Mouse (Mus musculus) midbrain, embryonic 16.5 days (tissue): ENCODE data around the gene Prkch. TPM values are rescaled to one million over a fixed set of nuclear protein-coding genes. Genes with fewer than 3 reads are reported as not detected.

Source experiments
- ATAC-seq: fragments of 200-750 bp; cut with Nextera tagmentation; 2 replicates; pipeline ENCODE4 v1.8.0; 2017; ENCODE audit warnings: moderate TSS enrichment
- H3K27ac ChIP-seq: fragments of 300-500 bp; sonication (generic); 2 replicates; pipeline ENCODE4 v1.5.1; 2014; ENCODE audit warnings: mild to moderate bottlenecking, low read length, mixed read lengths
- H3K27me3 ChIP-seq: fragments of 300-500 bp; sonication (generic); 2 replicates; pipeline ENCODE4 v1.6.1; 2014; ENCODE audit warnings: low read depth, low read length, mixed read lengths; ENCODE audit not compliant: control insufficient read depth, insufficient read depth
- H3K36me3 ChIP-seq: fragments of 300-500 bp; sonication (generic); 2 replicates; pipeline ENCODE4 v1.6.1; 2014; ENCODE audit warnings: mild to moderate bottlenecking, low read length, moderate library complexity, mixed read lengths; ENCODE audit not compliant: control insufficient read depth, insufficient read depth
- H3K4me1 ChIP-seq: fragments of 300-500 bp; sonication (generic); 2 replicates; pipeline ENCODE4 v1.6.1; 2014; ENCODE audit warnings: mild to moderate bottlenecking, low read length, mixed read lengths; ENCODE audit not compliant: control insufficient read depth, insufficient read depth
- H3K4me2 ChIP-seq: fragments of 300-500 bp; sonication (generic); 2 replicates; pipeline ENCODE4 v1.6.1; 2014; ENCODE audit warnings: mild to moderate bottlenecking, low read length, mixed read lengths
- H3K4me3 ChIP-seq: fragments of 300-500 bp; sonication (generic); 2 replicates; pipeline ENCODE4 v1.5.1; 2014; ENCODE audit warnings: low read depth, mild to moderate bottlenecking, low read length, moderate library complexity, mixed read lengths
- H3K9ac ChIP-seq: fragments of 300-500 bp; sonication (generic); 2 replicates; pipeline ENCODE4 v1.6.1; 2014; ENCODE audit warnings: low read depth, low read length, mixed read lengths
- H3K9me3 ChIP-seq: fragments of 300-500 bp; sonication (generic); replicated peaks from 2 replicates; pipeline ENCODE4 v1.6.1; 2014; ENCODE audit warnings: mild to moderate bottlenecking, low read length, mixed read lengths; ENCODE audit not compliant: control insufficient read depth, poor library complexity, severe bottlenecking
- WGBS: fragments of 180-500 bp; shearing (Covaris S2); extraction: QIAGEN DNeasy Blood & Tissue Kit; methylation state at CpG from one replicate; pipeline ENCODE4 v1.1.7; 2014; 5-methylcytosine and 5-hydroxymethylcytosine counted together
- polyA plus RNA-seq: library from polyadenylated mRNA; unstranded; fragments of >200 nt; fragmentation: Nextera tagmentation; extraction: Ambion mirVana; gene quantifications from 2 replicates; pipeline ENCODE4 v1.2.1, GENCODE M21; 2015

Gene Prkch
- polyA plus RNA-seq, 1 experiment from 2014 or later = 10.4 TPM

DNA sequence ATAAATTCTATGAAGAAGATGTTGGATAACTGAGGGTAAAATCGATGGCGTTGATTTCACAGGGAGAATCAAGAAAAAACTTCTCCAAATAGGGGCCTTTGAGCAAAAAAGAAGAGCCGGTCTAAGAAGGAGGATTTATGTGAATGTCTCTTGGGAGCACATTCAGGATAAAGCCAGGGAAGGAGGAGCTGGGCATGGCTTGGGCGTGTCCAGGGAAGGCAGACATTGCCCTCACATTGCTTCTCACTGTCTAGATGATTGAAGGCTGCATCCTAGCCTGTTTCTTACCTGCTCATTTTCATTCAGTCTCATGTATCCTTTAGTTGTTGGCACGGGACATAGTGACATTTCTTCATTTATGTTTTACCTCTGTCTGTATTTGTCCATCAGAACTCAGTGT lies 146.5 kb downstream of the Prkch start:
- Histone ChIP-seq H3K4me3 (no peak overlapping the region), H3K4me1 (peaks cover 9% of the 10 kb centered on the region), H3K9ac (no peak overlapping the region), H3K27me3 (peaks cover 10% of the 10 kb centered on the region; the same call in 1 of the 2 replicates), H3K9me3 (no peaks in the 10 kb centered on the region), H3K27ac (no peak overlapping the region), H3K36me3 (no peaks in the 10 kb centered on the region), H3K4me2 (no peak overlapping the region)
- WGBS = 59% methylated on average over 5 of the region's 5 CpGs
- no peak for ATAC-seq

DNA sequence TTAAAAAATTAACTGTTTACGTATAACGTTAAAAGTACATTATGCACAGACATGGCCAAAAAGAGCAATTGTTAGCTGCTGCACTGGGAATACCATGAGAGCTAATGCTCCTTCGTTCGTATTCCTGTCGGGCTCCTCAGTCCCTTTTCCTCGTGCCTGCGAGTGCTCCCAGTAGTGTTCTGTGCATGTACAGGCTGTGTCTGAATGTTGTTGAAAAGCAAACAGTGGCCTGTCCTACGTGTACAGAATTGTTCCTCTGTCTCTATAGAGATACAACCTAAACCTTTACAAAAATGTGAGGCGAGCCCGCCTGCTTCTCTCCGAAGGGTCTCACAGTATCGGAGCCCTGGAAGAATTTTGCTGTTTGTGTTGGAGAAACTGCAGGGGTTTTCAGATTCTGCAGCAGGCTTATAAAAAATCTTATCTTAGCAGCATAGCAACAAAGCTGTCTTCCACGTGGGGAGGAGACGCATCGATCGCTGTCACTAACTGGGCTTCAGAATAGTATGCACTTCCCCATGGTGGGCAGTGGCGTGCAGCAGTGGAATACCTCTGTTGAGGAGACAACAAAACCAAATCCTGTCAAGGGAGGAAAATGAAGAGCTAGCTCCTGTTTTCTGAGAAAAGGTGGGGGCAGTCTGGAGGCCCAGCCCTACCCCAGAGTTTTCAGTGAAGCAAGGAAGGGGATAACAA lies 147.4 kb downstream of the Prkch start:
- 39% methylated on average over 17 of the region's 17 CpGs for WGBS
- ATAC-seq = peak; percentile 75
- Histone ChIP-seq H3K27ac (0 out of 2 replicates have a peak overlapping the region, but pooled peaks have one; percentile 35), H3K4me2 (peak overlapping the region; percentile 20; the same call in 1 of the 2 replicates), H3K4me3 (no peak overlapping the region), H3K9ac (no peak overlapping the region), H3K4me1 (peaks cover 9% of the 10 kb centered on the region), H3K9me3 (no peaks in the 10 kb centered on the region), H3K36me3 (no peaks in the 10 kb centered on the region), H3K27me3 (peaks cover 10% of the 10 kb centered on the region; the same call in 1 of the 2 replicates)

DNA sequence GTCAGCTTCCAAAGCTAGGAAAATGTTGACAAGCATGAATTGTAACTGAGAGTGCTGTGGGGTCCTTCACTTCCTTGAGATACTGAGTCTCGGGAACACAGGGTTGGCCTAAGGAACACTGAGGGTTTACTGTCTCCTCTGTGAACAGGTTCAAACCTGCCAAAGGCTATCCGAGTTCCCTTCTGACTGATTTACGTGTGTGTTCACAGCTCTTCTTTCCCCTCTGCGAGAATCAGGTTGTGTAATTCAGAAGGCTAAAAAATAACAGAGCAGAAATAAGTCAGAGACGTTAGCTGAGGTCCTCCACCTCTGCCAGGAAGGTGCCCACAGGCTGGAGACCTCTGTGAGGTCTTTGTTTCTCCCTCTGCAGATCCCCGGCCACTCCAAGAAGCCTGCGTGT lies 148.3 kb downstream of the Prkch start:
- no peak for ATAC-seq
- H3K9me3 ChIP-seq = no peaks in the 10 kb centered on the region
- H3K27ac ChIP-seq = no peak overlapping the region
- H3K4me1 ChIP-seq = peaks cover 9% of the 10 kb centered on the region
- H3K27me3 ChIP-seq = peaks cover 10% of the 10 kb centered on the region; the same call in 1 of the 2 replicates
- WGBS = 83% methylated on average over 7 of the region's 7 CpGs
- no peak overlapping the region for H3K9ac ChIP-seq
- no peak overlapping the region for H3K4me3 ChIP-seq
- no peaks in the 10 kb centered on the region for H3K36me3 ChIP-seq
- no peak overlapping the region for H3K4me2 ChIP-seq

DNA sequence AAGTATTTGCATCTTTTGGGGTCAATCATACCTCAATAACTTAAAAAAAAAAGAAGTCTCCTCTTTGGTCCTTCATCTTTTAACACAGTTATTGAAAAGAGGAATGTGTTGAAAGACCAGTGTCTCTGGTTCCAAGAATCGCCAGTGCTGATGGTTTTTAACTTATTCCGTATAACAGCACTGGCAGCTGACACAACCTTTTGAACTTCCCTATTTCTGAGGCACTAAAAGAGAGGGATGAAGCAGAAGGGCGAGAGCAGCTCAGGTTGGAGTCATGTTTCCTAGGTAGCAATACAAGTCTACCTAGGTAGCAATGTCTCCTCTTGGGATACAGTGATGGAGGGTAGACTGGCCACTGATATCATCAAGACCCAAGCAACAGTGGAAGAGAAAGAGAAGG lies 152.3 kb downstream of the Prkch start:
- no peaks in the 10 kb centered on the region for H3K9me3 ChIP-seq
- no peak for ATAC-seq
- H3K36me3 ChIP-seq = no peaks in the 10 kb centered on the region
- peaks cover 5% of the 10 kb centered on the region for H3K4me1 ChIP-seq
- peaks cover 6% of the 10 kb centered on the region; the same call in 1 of the 2 replicates for H3K27me3 ChIP-seq
- H3K4me3 ChIP-seq = no peak overlapping the region
- H3K27ac ChIP-seq = no peak overlapping the region
- WGBS = 89% methylated on average over 3 of the region's 3 CpGs
- no peak overlapping the region for H3K9ac ChIP-seq
- H3K4me2 ChIP-seq = no peak overlapping the region

DNA sequence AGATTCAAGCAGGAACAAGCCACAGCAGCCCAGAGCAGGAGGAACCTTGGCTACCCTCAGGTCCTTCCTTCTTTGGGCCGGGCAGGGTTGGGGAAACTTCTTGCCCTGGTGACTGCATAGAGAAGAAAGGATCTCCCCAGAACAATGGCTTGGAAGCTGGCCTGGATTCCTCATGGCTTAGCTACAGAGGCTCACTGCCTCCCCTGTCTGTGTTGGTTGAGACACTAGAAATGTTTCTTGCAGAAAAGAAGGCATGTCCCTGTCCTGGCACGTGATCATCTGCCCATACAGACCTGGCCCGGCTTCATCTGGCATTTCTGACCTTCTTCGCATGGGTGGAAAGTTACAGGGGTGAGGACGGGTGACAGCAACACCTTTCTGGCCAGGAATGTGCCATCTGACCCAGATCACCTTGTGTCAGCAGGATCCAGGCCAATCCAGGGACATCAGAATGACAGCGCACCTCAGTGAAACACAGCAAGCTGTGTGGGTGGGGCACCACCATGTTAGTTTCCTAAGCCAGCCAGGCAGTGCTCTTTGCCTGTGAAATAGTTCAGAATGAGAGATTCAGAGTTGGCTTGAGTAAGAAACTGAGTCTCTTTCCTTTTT lies 155.1 kb downstream of the Prkch start:
- Histone ChIP-seq H3K4me1 (no peaks in the 10 kb centered on the region), H3K9me3 (no peaks in the 10 kb centered on the region), H3K4me3 (no peak overlapping the region), H3K9ac (no peak overlapping the region), H3K36me3 (no peaks in the 10 kb centered on the region), H3K27ac (no peak overlapping the region), H3K4me2 (no peak overlapping the region), H3K27me3 (no peaks in the 10 kb centered on the region; the same call in 1 of the 2 replicates)
- WGBS = 94% methylated on average over 6 of the region's 6 CpGs
- no peak for ATAC-seq

DNA sequence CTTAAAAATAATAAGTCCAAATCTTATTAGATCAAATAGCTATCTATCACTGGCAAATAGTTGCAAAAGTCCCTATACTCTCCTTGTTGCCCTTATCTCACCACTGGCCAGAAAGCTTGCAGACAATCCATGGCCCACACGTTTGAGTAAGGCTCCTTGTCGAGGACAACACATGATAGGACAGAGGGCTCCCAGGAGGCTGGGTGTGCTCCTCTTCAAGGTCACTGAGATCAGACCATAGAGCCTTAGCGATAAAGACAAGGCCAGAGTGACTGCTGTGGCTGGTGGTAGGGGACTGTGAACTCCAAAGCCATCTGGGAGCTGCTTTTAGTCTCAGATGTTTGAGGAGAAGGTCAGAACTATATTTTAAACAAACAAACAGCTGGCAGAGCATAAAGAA lies 158.0 kb downstream of the Prkch start:
- H3K9ac ChIP-seq = no peak overlapping the region
- H3K4me2 ChIP-seq = no peak overlapping the region
- no peaks in the 10 kb centered on the region for H3K36me3 ChIP-seq
- H3K9me3 ChIP-seq = no peaks in the 10 kb centered on the region
- H3K27me3 ChIP-seq = no peaks in the 10 kb centered on the region; the same call in 1 of the 2 replicates
- no peaks in the 10 kb centered on the region for H3K4me1 ChIP-seq
- ATAC-seq = no peak
- H3K27ac ChIP-seq = no peak overlapping the region
- 78% methylated on average over 3 of the region's 3 CpGs for WGBS
- no peak overlapping the region for H3K4me3 ChIP-seq

DNA sequence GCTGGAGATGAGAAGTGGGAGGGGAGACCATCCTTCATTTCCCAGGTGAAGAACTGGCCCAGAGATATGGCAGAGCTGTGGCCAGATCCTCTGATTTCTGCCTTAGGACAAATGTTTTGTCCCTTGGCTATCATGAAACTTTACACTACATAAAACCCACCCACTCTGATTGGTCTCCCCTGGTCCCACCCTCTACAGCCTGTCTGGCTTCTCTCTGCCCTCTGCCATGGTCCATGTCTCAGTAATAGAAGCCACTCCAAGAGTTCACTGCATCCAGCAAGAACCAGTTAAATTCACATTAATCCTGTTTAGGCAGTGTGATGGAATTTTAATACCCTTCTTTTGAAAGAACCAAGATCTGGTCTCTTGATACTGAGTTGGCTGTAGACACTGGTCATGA lies 158.5 kb downstream of the Prkch start:
- ATAC-seq = no peak
- Histone ChIP-seq H3K27me3 (no peaks in the 10 kb centered on the region; the same call in 1 of the 2 replicates), H3K4me3 (no peak overlapping the region), H3K9ac (no peak overlapping the region), H3K4me1 (no peaks in the 10 kb centered on the region), H3K4me2 (no peak overlapping the region), H3K36me3 (no peaks in the 10 kb centered on the region), H3K27ac (no peak overlapping the region), H3K9me3 (no peaks in the 10 kb centered on the region)

DNA sequence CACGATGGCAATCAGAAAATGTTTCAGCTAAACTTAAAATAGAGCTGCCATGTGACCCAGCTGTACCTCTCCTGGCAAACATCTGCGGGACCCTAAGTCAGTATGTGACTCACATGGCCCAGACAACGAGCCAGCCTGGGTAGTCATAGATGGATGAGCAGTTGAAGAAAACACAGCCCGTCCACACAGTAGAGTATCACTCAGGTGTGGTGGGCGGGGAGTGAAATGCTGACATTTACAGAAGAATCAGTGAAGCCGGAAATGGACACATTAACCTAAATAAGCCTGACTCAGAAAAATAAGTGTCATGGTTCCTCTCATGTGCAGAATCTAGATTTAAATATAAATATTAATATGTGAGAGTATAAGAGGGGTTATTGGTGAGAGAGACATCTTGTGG lies 161.5 kb downstream of the Prkch start:
- Histone ChIP-seq H3K9ac (no peak overlapping the region), H3K4me2 (no peak overlapping the region)
- no peak for ATAC-seq

DNA sequence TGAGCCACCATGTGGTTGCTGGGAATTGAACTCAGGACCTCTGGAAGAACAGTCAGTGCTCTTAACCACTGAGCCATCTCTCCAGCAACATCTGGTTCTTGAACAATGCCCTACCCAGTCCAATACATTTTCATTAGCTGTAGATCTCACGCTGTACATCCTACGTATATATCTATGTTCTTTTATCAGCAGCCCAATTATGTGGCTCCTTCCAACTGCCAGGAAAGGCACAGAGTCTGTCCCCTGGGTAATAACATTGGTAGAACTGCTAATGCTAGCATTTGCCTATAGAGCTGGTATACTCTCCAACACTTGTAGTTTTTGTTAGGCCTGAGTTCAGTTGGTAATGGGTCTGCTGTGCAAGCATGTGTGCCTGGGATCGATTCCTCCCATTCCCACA lies 163.8 kb downstream of the Prkch start:
- ATAC-seq = no peak
- Histone ChIP-seq H3K9me3 (no peaks in the 10 kb centered on the region), H3K4me2 (no peak overlapping the region), H3K9ac (no peak overlapping the region), H3K4me3 (no peak overlapping the region), H3K4me1 (no peaks in the 10 kb centered on the region), H3K27ac (no peak overlapping the region), H3K27me3 (no peaks in the 10 kb centered on the region), H3K36me3 (no peaks in the 10 kb centered on the region)
- 91% methylated on average over 3 of the region's 3 CpGs for WGBS

More for the DNA sequence above, 161.5 kb downstream of the Prkch start:
- Histone ChIP-seq H3K9me3 (no peaks in the 10 kb centered on the region), H3K27me3 (no peaks in the 10 kb centered on the region), H3K27ac (no peak overlapping the region), H3K36me3 (no peaks in the 10 kb centered on the region), H3K4me3 (no peak overlapping the region), H3K4me1 (no peaks in the 10 kb centered on the region)
- WGBS = 96% methylated on average over 6 of the region's 6 CpGs
